Mouse (Mus musculus) cerebellum, adult 2 months (tissue): Measurements from ENCODE around the gene Cnot6.

Source experiments
- CTCF ChIP-seq: fragments of 200-500 bp; IDR thresholded peaks from 2 replicates; pipeline ENCODE4 v1.5.1; 2011; ENCODE audit warnings: low read depth, mild to moderate bottlenecking, control low read depth, low read length, moderate library complexity, borderline replicate concordance; ENCODE audit not compliant: insufficient read depth
- POLR2A ChIP-seq: fragments of 200-500 bp; IDR thresholded peaks from 2 replicates; pipeline ENCODE4 v1.6.1; 2011; ENCODE audit warnings: low read length, control low read depth, borderline replicate concordance; ENCODE audit not compliant: insufficient read depth

GRCm38 (mm10) chr11:49730275-49730948 lies 17.9 kb upstream of the Cnot6 start:
- TF ChIP-seq CTCF: no peak
- TF ChIP-seq POLR2A: no peak
